Mouse (Mus musculus) 3134 (cell line): ENCODE measurements around the gene Soat2.
A peak's percentile ranks its signal among the peaks of the same experiment; 100 is the strongest.

Experiments used
- DNase-seq: peaks from one replicate; pipeline ENCODE4 v3.0.0-alpha.2; 2011; ENCODE audit warnings: low spot score; ENCODE audit not compliant: insufficient read length; ENCODE audit errors: extremely low read depth

Soat2 gene

DNA sequence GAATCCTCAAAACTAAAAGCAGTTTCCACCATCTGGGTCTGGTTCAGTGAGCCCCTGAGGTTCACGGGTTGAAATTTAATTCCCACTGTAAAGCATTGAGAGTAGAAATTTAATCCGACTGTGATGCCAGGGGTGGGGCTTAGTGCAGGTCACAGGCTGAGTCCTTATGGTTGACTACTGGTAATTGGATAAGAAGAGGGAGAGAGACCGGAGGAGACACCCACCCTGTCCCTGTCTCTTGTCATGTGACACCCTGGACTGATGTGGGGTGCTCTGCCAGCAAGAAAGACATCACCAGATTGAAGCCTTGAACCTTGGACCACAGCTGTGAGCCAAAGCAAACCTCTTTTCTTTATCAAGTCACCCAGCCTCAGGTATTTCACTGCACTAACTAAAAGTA is 32.8 kb downstream of the Soat2 start:
- no peak for DNase-seq

DNA sequence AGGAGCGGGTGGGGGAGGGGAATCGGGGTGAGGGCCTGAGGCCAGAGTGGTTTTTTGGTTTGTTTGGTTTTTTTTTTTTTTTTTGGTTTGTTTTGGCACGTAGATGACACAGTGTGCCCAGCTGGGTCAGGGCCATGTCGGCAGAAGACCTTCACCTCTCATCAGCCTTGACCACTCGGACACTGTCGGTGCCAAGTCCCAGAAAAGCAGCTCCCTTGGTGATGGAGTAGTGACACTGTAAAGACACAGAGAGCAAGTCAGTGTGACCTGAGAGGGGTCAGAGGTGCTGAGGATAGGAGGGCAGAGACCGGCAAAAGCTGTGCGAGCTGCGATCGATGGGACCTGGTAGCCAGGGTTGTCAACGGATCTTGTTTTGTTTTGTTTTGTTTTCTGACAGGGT is 35.9 kb downstream of the Soat2 start:
- DNase-seq, result no peak

DNA sequence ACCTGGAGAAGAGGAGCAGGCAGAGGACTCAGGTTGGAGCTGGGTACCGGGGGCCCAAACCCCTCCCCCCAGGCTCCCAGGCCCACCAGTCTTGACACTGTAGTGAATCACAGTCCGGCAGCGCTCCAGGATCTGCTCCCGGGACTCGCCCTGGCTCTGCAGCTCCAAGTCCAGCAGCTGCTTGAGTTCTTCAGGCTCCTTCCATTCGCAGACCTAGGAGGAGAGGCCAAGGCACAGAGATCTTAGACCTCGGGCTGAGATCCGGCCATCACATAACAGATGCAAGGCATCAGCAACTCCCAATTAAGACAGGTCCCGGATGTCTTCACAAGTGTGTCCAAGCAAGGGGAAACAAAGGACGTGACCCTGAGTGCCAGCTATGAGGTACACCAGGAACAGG is 37.8 kb downstream of the Soat2 start:
- no peak for DNase-seq

DNA sequence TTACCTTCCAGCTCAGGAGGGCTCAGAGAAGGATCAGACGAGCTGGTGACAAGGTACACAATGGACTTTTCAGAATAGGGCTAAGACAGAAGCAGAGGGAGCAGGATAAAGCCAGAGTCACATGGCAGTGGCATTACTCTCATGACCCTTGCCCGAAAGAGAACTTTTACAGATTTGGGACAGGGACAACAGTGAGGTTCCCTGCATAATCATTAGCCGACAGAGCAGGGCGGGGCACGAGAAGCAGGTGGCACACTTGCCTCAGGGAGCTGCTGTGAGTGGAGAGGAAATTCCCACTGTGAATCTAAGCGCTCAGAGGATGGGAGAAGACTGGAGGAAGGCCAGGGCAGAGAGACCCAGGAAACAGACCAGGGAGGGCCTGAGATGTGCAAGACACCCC is 38.6 kb downstream of the Soat2 start:
- no peak for DNase-seq

DNA sequence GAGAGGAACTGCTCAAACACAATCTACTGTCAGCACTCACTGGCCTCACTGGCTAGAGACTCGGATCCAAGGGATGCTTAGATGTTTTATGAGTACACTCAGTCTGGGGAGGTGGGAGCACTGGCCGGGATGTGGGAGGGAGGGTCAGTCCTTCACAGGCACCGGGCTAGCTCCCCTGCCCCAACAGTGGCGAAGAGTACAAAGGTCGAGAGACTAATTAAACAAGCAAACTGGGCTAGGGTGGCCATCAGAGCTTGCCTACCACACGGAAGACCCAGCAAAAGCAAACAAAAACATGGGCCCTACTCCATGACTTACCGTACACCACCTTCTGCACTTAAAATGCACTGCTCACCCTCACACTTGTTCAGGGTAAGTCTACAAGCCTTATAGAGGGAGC is 41.4 kb downstream of the Soat2 start:
- no peak for DNase-seq

DNA sequence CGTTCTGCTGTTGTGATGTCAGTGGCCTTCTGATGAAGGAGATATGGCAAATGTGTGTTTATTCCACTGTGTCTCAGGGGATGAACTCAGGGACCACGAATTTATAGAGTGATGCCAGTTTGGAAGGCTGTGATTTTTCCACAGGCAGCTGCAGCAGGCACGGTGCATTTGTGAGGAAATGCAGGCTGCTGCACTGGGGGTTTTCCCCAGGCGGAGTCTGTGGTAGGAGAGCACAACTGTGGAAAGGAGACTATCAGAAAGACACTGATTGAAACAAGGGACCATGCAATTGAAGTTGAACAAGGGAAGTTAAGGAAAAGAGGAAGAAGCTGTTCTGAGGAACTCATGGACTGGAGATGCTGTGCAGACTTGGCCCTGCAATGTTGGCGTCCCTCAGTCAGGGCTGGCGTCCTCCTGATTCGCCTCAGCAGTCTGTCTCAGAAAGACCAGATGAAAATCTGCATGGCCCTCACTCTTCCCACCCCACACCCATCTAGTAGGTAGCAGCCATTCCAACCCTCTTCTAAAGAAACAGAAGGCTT is 42.0 kb downstream of the Soat2 start:
- DNase-seq, result no peak

DNA sequence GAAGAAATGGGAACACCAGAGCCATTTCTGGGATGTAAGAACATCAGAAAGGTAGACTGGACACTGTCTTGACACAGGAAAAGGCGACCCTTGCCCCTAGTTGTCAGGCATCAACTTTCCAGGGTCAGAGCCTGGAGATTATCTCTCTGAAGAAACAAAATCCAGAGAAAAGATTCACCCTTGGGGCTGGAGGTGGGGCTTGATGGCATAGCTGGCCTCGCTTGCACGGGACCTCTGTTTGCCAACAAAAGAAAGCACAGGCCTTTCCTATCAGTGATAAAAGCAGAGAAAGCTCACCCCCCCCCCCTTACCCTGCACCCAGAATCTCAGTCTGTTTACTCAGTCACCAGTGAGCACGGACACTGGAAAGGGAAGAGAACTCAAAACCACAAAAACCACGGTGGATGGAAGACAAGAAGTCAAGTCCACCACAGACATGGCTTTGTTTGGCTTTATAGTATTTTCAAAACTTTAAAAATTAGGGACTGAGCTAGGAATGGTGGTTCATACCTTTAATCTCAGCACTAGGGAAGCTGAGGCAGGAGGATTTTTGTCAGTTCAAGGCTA is 42.6 kb downstream of the Soat2 start:
- DNase-seq, result no peak

DNA sequence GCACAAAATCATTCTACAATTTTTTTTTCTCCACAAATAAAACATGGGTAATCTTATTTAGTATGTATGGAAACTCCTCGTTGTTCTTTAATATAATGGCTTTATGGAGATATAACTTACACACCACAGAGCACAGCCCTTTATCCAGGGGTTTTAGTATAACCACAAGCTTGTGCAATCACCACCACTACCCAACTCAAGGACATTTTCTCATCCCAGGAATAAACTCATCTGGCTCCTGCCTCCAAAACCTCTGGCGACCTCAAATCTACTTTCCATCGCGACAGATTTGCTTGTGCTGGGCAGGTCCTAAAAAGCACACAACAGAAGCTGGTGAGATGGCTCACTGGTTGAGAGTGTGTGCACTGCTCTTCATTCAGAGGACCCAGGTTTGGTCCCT is 43.3 kb downstream of the Soat2 start:
- DNase-seq, result no peak

DNA sequence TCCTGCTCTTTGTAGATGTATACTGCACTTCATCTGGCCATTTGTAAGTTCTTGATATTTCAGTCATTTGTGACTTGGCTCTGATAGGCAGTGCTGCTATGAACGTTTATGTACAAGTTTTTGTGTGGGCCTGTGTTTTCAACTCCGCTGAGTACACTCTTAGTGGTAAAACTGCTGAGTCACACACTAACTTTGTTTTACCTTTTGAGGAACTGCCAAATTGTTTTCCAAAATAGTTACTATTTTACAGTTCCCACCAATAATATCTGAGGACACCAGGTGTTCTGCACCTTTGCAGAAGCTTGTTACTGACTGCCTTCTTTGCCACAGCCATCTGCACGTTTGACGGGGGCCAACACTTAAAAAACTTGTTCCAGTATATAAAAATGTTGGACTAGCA is 44.1 kb downstream of the Soat2 start:
- no peak for DNase-seq

DNA sequence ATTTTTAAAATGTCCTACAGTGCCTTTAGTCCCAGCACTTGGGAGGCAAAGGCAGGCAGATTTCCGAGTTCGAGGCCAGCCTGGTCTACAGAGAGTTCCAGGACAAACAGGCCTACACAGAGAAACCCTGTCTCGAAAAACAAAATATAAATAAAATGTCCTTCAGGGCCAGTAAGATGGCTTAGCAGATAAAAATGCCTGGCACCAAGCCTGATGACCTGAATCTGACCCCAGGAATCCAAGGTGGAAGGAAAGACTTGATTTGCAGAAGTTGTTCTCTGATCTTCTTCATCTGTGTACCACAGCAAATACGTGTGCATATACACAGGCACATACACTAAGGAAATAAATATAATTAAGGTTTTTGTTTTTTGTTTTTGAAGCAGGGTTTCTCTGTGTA is 45.0 kb downstream of the Soat2 start:
- no peak for DNase-seq

DNA sequence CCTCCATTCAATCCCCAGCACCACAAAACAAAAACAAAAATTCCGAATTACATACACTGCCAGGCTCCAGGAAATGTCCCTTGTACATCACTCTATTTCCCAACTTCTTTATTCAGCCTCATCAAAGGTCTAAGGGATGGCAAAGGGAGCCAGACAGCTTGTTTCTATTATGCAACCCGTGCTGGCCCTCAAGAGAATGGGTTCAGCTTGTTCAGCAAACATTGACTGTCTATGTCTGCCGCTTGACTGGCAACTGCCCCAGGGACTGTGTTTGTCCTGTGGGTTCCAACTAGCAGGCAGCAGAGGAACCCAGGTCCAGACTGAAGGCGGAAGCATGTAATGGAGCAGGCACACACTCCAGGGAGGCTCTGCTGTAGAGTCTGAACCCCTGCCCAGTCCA is 48.5 kb downstream of the Soat2 start:
- no peak for DNase-seq

DNA sequence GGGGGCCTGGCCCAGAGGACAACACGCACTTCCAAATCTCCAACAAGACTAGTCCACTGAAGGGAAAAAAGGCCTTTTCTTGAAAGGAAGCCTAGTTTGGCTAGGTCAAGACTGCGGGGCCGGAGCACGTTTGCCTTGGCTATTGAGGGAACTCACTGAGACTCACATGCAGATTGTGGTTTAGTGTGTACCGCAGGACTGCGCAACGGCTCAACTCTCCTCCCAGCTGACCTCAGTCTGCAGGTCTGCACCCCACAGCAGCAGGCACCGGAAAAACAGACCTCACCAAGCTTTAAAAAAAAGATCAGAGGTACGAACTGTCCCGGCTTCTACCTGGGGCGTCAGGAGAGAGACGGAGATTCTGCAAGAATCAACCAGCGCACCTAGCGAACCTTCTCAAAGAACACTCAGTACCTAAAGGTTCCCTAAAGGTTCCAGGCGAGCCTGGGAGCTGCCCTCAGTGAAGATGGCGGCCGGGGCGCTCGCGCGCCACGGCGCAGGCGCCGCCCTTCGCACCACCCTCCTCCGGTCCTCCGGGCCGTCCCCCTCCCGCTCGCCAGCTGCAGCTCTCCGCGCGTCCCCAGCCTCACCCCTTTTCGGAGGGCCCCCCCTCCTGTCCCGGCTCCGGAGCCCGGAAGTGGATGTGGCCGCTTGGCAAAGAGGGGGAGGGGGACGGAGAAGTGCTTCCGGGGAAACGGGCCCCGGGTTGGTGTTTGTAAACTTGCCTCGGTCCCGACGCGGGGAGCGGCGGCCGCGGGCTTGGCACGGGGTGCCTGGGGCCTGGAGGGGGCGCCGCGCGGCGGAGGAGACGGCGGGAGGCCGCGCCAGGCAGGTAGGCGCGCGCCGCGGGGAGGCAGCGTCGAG is 52.9 kb downstream of the Soat2 start, which contains the start of gene Zfp740:
Gene Zfp740, plus strand, starts transcription at position 279 of the 864 bp plus-strand sequence.
- DNase-seq, result peak; percentile 98

DNA sequence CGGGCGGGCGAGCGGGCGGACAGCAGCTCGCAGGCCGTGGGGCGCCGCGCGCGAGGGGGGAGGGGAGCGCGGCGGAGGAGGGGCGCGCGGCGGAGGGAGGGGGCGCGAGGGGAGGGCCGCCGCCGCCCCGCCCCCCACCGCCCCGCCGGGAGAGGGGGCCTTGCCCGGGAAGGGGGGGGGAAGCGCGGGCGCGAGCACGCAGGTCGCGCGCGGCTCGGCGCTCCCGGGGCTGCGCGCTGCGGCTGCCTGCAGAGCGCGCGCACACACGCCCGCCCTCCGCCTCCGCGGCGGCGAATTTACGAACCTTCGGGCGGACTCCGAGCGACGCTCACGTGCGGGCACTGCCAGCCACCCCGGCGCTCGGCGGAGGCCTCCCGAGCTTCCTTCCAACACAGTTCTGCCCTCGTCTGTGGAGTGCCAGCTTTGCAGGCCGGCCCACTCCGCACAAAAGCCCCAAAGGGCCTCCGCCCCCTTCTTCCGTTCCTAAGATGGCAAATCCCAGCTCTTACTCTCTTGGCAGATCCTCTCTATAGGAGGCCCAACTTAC is 53.6 kb downstream of the Soat2 start:
- peak; percentile 83 for DNase-seq

DNA sequence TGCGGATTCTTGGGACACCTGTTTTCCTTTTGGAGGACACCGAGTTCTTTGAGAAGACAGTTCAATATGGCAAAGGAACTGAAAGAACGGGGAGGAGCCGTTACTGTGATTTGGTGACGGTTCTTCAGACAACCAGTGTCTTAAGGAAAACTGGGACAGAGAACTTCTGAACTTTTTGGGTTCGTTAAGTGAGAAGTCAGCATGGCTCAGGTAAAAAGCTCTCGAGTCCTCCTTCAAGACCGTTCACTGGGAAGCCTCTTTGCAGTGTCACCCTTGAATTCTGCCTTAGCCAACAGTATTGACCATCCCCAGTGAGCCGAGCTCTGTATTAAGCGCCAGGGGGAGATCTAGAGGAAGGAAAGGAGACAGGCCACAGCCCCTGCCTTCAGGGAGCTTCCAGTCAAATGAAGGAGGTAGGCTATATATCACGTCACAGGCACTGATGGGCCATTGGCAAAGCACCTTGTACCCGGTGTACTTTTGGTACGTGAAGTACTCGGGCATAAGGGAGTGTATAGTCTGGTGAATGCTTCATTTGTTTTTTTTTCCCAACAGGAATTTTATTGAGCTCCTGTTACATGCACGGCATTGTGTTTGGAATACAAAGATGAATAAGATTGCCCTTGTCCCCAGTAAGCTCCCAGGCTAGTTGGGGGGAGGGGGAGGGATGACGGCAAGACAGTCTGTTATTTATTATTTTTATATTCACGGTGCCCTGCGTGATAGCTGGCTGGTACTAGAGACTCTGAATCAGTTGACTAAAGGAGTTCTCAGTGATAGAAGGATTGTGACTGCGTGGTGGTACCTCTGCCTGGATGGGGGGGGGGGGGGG is 54.6 kb downstream of the Soat2 start, which contains the start of gene Csad:
Gene Csad, minus strand, starts transcription at position 51 of the 832 bp plus-strand sequence.
- DNase-seq, result no peak

DNA sequence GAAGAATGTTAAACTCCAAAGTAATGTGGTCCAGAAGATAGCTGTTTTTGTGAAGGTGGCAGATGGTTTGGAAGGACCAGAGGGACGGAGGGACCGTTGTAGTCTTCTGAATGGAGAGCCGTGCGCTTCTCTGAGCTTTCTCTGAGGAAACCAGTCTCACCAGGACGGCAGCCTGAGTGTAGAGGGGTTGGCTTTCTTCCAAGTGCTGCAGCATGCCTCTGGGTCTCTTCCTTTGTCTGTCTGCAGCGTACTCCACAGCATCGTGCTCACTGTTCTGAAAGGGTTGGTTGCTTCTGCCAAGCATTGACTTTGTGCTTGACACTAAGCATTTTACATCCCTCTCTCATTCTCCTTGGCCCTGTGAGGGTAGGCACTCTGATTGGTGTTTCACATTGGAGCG is 55.5 kb downstream of the Soat2 start:
- DNase-seq, result no peak

DNA sequence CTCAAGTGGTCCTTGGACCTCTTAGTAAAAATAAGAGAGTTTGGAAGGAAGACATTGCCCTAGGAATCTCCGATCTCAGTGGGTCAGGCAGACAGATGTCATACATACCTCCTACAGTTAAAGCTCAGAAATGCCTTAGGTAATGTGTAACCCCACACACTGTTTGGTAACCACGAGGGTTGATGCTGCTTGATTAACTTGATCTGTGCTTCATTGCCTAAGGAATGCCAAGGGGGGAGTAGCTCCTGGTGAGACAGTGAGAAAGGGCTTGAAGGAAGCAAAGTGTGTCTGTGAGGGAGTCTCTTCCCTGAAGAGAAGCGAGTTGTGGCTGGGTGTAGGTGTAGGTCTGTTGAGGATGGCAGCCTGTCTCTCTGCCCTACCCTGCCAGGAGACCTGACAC is 57.0 kb downstream of the Soat2 start:
- DNase-seq, result no peak

DNA sequence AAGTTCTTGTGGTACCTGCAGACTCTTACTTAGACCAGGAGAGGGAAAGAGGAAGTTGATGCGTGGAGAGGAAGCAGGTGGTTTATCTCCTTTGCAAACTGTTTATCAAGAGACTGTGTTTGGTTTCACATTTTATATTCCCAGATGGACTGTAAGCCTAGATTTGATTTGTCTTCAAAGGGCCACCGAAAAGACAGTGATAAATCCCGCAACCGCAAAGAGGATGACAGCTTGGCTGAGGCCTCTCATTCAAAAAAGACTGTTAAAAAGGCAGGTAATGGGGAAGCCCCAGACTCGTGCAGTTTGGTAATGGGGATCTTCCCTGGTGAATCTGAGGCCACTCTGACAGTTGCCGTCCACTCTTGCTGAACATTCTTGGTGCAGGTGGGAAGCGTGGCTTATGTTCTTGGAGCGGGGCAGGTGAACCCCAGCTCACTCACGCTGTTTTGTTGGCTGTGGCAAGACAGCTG is 57.8 kb downstream of the Soat2 start:
- no peak for DNase-seq

DNA sequence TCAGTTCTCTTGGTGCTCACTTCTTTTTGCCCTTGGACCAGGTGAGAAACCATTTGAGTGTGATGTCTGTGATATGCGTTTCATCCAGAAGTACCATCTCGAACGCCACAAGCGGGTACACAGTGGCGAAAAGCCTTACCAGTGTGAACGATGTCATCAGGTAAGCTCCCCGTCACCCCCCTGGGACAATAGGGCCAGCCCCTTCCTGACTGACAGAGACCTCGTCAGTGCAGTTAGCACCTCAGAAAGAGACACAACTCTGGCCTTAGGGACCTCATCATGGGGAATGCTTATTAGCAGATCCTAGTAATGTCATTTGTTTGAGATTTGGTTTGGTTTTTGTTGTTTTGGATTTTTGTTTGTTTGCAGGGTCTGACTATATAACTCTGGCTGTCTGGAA is 58.8 kb downstream of the Soat2 start:
- no peak for DNase-seq

DNA sequence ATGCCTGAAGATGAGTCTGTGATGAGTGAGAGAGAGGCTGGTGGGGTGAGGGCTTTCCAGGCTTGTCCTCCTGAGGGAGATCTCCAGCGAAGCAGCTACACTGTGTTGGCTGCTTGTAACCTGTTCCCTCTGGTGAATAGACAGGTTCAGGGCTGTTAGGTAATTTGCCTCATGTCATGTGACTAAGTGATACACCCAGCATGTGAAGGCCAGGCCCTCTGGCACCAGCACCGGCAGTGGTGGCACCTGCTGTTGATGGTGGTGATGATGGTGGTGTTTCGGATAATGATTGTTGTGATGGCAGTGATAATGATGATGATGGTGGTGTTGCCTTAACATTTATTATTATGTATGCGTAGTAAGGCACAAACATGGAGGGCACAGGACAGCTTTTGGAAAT is 60.5 kb downstream of the Soat2 start:
- no peak for DNase-seq

DNA sequence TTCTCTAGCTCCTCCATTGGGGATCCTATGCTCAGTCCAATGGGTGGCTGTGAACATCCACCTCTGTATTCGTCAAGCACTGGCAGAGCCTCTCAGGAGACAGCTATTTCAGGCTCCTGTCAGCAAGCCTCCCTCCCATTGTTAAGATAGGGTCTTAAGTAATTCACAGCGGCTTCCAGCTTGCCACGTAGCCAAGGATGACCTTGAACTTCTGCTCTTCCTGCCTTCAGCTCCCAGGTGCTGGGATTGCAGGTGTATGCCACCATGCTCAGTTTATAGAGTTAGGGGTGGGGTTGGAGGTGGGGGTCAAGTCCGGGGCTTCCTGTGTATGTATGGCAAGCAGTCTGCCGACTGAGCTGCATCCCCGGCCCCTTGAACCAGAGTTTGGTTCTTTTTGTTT is 61.6 kb downstream of the Soat2 start:
- no peak for DNase-seq
